21 mouse cellular contexts compared by ENCODE assay signal in genomic region chr16:85160140-85160539, GRCm38 (mm10). TPM values are rescaled to one million over a fixed set of nuclear protein-coding genes. Genes with fewer than 3 reads are reported as not detected.
DNase-seq lines count a peak whose midpoint lies in the region; ATAC-seq and TF ChIP-seq lines count a peak whose summit lies in the region.
"Had no signal": no experiment of that assay in that cellular context is flagged by ENCODE, and none has a peak within 500 bp of the region (broad histone marks: within the 10 kb centered on the region; RNA-seq: fewer than 3 reads in every experiment).

No protein-coding gene starts in this region.

- H3K9me3 ChIP-seq in kidney, embryonic 14.5 days (ENCODE audit: control insufficient read depth, low read length): no peaks in the 10 kb centered on the region
- H3K9me3 ChIP-seq in kidney, embryonic 16.5 days (ENCODE audit: low read length): no peaks in the 10 kb centered on the region
- no peaks in the 10 kb centered on the region for H3K9me3 ChIP-seq in intestine, postnatal 0 days (ENCODE audit: control insufficient read depth)
- no peaks in the 10 kb centered on the region for H3K9me3 ChIP-seq in midbrain, embryonic 10.5 days (replicated peaks)
- H3K9me3 ChIP-seq: embryonic facial prominence, embryonic 12.5 days; forebrain, embryonic 15.5 days; heart, embryonic 10.5 days; hindbrain, embryonic 13.5 days had no signal

- WGBS in kidney, embryonic 14.5 days: 42% methylated on average over 2 of the region's 2 CpGs
- WGBS in kidney, embryonic 16.5 days: 47% methylated on average over 2 of the region's 2 CpGs
- WGBS in intestine, postnatal 0 days: 50% methylated on average over 2 of the region's 2 CpGs
- WGBS in midbrain, embryonic 10.5 days: 71% methylated on average over 2 of the region's 2 CpGs

- H3K27me3 ChIP-seq in kidney, embryonic 14.5 days (ENCODE audit: control insufficient read depth, insufficient read depth, low read length): no peaks in the 10 kb centered on the region
- no peaks in the 10 kb centered on the region for H3K27me3 ChIP-seq in kidney, embryonic 16.5 days (ENCODE audit: insufficient read depth, low read length)
- H3K27me3 ChIP-seq in intestine, postnatal 0 days (replicated peaks; ENCODE audit: control insufficient read depth, insufficient read depth, low read length): no peaks in the 10 kb centered on the region
- no peaks in the 10 kb centered on the region for H3K27me3 ChIP-seq in midbrain, embryonic 10.5 days (ENCODE audit: low read depth, poor library complexity, severe bottlenecking)
- H3K27me3 ChIP-seq: embryonic facial prominence, embryonic 12.5 days; forebrain, embryonic 15.5 days; hindbrain, embryonic 13.5 days had no signal

- H3K36me3 ChIP-seq in kidney, embryonic 14.5 days (ENCODE audit: control insufficient read depth, insufficient read depth, low read length): no peaks in the 10 kb centered on the region
- H3K36me3 ChIP-seq in kidney, embryonic 16.5 days (ENCODE audit: insufficient read depth, low read length): peaks cover 4% of the 10 kb centered on the region; the same call in 1 of the 2 replicates
- no peaks in the 10 kb centered on the region for H3K36me3 ChIP-seq in intestine, postnatal 0 days (ENCODE audit: control insufficient read depth, insufficient read depth)
- H3K36me3 ChIP-seq in midbrain, embryonic 10.5 days: peaks cover 15% of the 10 kb centered on the region; the same call in 1 of the 2 replicates
- H3K36me3 ChIP-seq: embryonic facial prominence, embryonic 12.5 days; forebrain, embryonic 15.5 days; G1E; hindbrain, embryonic 13.5 days had no signal

- DNase-seq in kidney, adult 8-10 months: no peak
- peak; percentile 55 to 59 for DNase-seq in kidney, postnatal 25 days
- DNase-seq in ZHBTc4 (ENCODE audit: low read depth, low spot score): peak; percentile 16
- no peak for DNase-seq in thymus, postnatal 4 days
- DNase-seq in midbrain, embryonic 10.5 days (ENCODE audit: low spot score): no peak
- DNase-seq: adrenal gland, adult 2 months; adrenal gland, postnatal 25 days; cerebellum, adult 2 months; cerebellum, postnatal 14 days; embryo, embryonic 11 days; gastrocnemius, postnatal 36 days; heart, adult 18-20 months; heart, postnatal 14 days had no signal

- H3K4me2 ChIP-seq in kidney, embryonic 14.5 days (replicated peaks; ENCODE audit: low read depth, low read length): no peak overlapping the region
- H3K4me2 ChIP-seq in kidney, embryonic 16.5 days (replicated peaks; ENCODE audit: low read depth, low read length): no peak overlapping the region
- H3K4me2 ChIP-seq in intestine, postnatal 0 days (replicated peaks; ENCODE audit: low read depth): no peak overlapping the region
- H3K4me2 ChIP-seq: embryonic facial prominence, embryonic 12.5 days; forebrain, embryonic 15.5 days; hindbrain, embryonic 13.5 days had no signal

- no peak for TF ChIP-seq CTCF in intestine, postnatal 0 days (IDR thresholded peaks at IDR 0.05; ENCODE audit: low read depth)

- ATAC-seq in kidney, embryonic 14.5 days (ENCODE audit: low FRiP score, low TSS enrichment): peak; percentile 39
- ATAC-seq in kidney, embryonic 16.5 days (ENCODE audit: low FRiP score, low TSS enrichment): no peak
- ATAC-seq in intestine, postnatal 0 days: peak; percentile 49; the same call in 1 of the 2 replicates
- ATAC-seq: forebrain, embryonic 15.5 days had no signal

- H3K27ac ChIP-seq in kidney, embryonic 14.5 days (ENCODE audit: low read depth, low read length): no peak overlapping the region
- H3K27ac ChIP-seq in kidney, embryonic 16.5 days (ENCODE audit: low read length): no peak overlapping the region
- H3K27ac ChIP-seq in intestine, postnatal 0 days (ENCODE audit: low read depth, low read length): no peak overlapping the region
- no peak overlapping the region for H3K27ac ChIP-seq in midbrain, embryonic 10.5 days (replicated peaks)
- H3K27ac ChIP-seq: embryonic facial prominence, embryonic 12.5 days; forebrain, embryonic 15.5 days; heart, embryonic 10.5 days; hindbrain, embryonic 13.5 days had no signal

- no peak overlapping the region for H3K9ac ChIP-seq in kidney, embryonic 14.5 days (ENCODE audit: low read depth, low read length)
- H3K9ac ChIP-seq in kidney, embryonic 16.5 days (replicated peaks; ENCODE audit: low read length): no peak overlapping the region
- H3K9ac ChIP-seq in intestine, postnatal 0 days (ENCODE audit: low read depth, low read length): no peak overlapping the region
- H3K9ac ChIP-seq: embryonic facial prominence, embryonic 12.5 days; forebrain, embryonic 15.5 days; hindbrain, embryonic 13.5 days had no signal

- peaks cover 17% of the 10 kb centered on the region; the same call in 1 of the 2 replicates for H3K4me1 ChIP-seq in kidney, embryonic 14.5 days (ENCODE audit: control insufficient read depth, insufficient read depth, low read length)
- peaks cover 35% of the 10 kb centered on the region for H3K4me1 ChIP-seq in kidney, embryonic 16.5 days (ENCODE audit: insufficient read depth, low read length)
- 0 out of 2 replicates have a peak, but pooled peaks cover 3% of the 10 kb centered on the region for H3K4me1 ChIP-seq in intestine, postnatal 0 days (replicated peaks; ENCODE audit: control insufficient read depth, insufficient read depth, low read length)
- H3K4me1 ChIP-seq in midbrain, embryonic 10.5 days: peaks cover 8% of the 10 kb centered on the region; the same call in 1 of the 2 replicates

- no peak overlapping the region for H3K4me3 ChIP-seq in kidney, embryonic 14.5 days (ENCODE audit: low read length)
- no peak overlapping the region for H3K4me3 ChIP-seq in kidney, embryonic 16.5 days (ENCODE audit: low read length)
- H3K4me3 ChIP-seq in intestine, postnatal 0 days (ENCODE audit: low read depth, low read length): no peak overlapping the region
- H3K4me3 ChIP-seq in midbrain, embryonic 10.5 days: no peak overlapping the region
- H3K4me3 ChIP-seq: embryonic facial prominence, embryonic 12.5 days; forebrain, embryonic 15.5 days; heart, embryonic 10.5 days; hindbrain, embryonic 13.5 days had no signal

RNA-seq across cellular contexts. Expression of gene App, which starts 13.4 kb away (rescaled TPM):
- 166 and 225 TPM in 2 replicates for polyA plus RNA-seq in kidney, embryonic 14.5 days (2014; fragmentation: Nextera tagmentation; extraction: Ambion mirVana)
- polyA plus RNA-seq in kidney, embryonic 16.5 days (2015; fragmentation: Nextera tagmentation; extraction: Ambion mirVana): 309 and 336 TPM in 2 replicates
- 191 and 203 TPM in 2 replicates for polyA plus RNA-seq in intestine, postnatal 0 days (2015; fragmentation: Nextera tagmentation; extraction: Ambion mirVana)
- 107 and 133 TPM in 2 replicates for polyA plus RNA-seq in midbrain, embryonic 10.5 days (2016; fragmentation: Nextera tagmentation; extraction: Ambion mirVana)
- polyA plus RNA-seq: G1E had no signal

Comparison
In these comparisons a context has a peak if more than half of its experiments do, and no peak if none do; other contexts are left out.
1. DNase-seq: peak in kidney, postnatal 25 days (2 of 2) and ZHBTc4 (single experiment); none in kidney, adult 8-10 months (0 of 2), thymus, postnatal 4 days (single experiment) and midbrain, embryonic 10.5 days (single experiment).